Mouse (Mus musculus) ES-Bruce4 (cell line): Measurements from ENCODE around the gene Tedc1. TPM values are rescaled to one million over a fixed set of nuclear protein-coding genes. Genes with fewer than 3 reads are reported as not detected.

Source experiments
- H3K27ac ChIP-seq: 2 replicates; pipeline ENCODE4 v1.5.1; 2012; ENCODE audit warnings: low read length, inconsistent platforms; ENCODE audit not compliant: insufficient read depth
- H3K27me3 ChIP-seq: 2 replicates; pipeline ENCODE4 v1.6.1; 2012; ENCODE audit warnings: mild to moderate bottlenecking, low read length, inconsistent platforms; ENCODE audit not compliant: control insufficient read depth, poor library complexity, insufficient read depth, severe bottlenecking
- H3K36me3 ChIP-seq: 2 replicates; pipeline ENCODE4 v1.6.1; 2012; ENCODE audit warnings: inconsistent platforms, mild to moderate bottlenecking, low read length, moderate library complexity; ENCODE audit not compliant: control insufficient read depth, poor library complexity, insufficient read depth, severe bottlenecking
- H3K4me1 ChIP-seq: one replicate; pipeline ENCODE4 v1.8.1; 2011; ENCODE audit warnings: low read length; ENCODE audit not compliant: control insufficient read depth, insufficient read depth
- H3K4me3 ChIP-seq: 2 replicates; pipeline ENCODE4 v1.5.1; 2011; ENCODE audit warnings: low read depth, mild to moderate bottlenecking, low read length
- H3K9ac ChIP-seq: 2 replicates; pipeline ENCODE4 v1.6.1; 2012; ENCODE audit warnings: low read depth, mild to moderate bottlenecking, inconsistent platforms; ENCODE audit not compliant: poor library complexity, severe bottlenecking
- H3K9me3 ChIP-seq: replicated peaks from 2 replicates; pipeline ENCODE4 v1.6.1; 2012; ENCODE audit warnings: mild to moderate bottlenecking, low read length, inconsistent platforms; ENCODE audit not compliant: control insufficient read depth, poor library complexity, insufficient read depth, severe bottlenecking
- CTCF ChIP-seq: IDR thresholded peaks from one replicate; pipeline ENCODE4 v1.8.1; 2011; ENCODE audit warnings: low read depth, low read length
- EP300 ChIP-seq: IDR thresholded peaks from 2 replicates; pipeline ENCODE4 v1.6.1; 2011; ENCODE audit warnings: low read depth, low read length; ENCODE audit not compliant: insufficient read depth
- POLR2A ChIP-seq: IDR thresholded peaks from one replicate; pipeline ENCODE4 v1.8.1; 2011; ENCODE audit warnings: low read length; ENCODE audit not compliant: insufficient read depth
- polyA plus RNA-seq: library from polyadenylated mRNA; stranded (reverse); fragments of >200 nt; gene quantifications from 2 replicates; pipeline ENCODE4 v1.2.4, GENCODE M21; 2011; ENCODE audit warnings: low read depth; ENCODE audit not compliant: missing spikeins, insufficient read depth, insufficient read length

Gene Tedc1
- polyA plus RNA-seq, 1 experiment = 24.5 TPM

DNA sequence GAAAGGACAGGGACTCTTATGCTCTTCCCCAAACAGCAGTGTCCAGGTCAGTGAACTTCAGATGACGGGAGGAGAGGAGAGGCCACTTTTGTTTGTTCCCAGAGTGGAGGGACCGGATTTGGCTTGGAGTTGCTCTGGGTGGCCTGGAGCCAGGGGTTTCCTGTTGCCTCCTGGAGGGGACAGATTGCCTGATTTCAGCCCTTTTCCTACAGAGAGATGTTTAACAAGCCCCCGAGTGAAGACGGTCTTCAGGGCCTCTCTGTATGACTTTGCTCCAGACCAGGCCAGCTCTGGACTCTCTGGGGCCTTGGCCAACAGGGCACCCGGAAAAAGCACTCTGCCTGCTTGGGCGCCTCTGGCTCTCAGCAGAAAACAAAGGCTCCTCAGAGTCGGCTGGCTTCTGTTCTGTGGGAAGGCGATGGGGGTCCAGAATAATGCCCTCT lies 14.7 kb upstream of the Tedc1 start:
- Histone ChIP-seq H3K36me3 (0 out of 2 replicates have a peak, but pooled peaks cover 6% of the 10 kb centered on the region), H3K9me3 (no peaks in the 10 kb centered on the region), H3K27me3 (no peaks in the 10 kb centered on the region), H3K27ac (no peak overlapping the region), H3K9ac (peak overlapping the region; percentile 76), H3K4me1 (peaks cover 8% of the 10 kb centered on the region), H3K4me3 (peak overlapping the region; percentile 84)
- no peak for TF ChIP-seq EP300
- no peak for TF ChIP-seq CTCF
- TF ChIP-seq POLR2A = no peak

DNA sequence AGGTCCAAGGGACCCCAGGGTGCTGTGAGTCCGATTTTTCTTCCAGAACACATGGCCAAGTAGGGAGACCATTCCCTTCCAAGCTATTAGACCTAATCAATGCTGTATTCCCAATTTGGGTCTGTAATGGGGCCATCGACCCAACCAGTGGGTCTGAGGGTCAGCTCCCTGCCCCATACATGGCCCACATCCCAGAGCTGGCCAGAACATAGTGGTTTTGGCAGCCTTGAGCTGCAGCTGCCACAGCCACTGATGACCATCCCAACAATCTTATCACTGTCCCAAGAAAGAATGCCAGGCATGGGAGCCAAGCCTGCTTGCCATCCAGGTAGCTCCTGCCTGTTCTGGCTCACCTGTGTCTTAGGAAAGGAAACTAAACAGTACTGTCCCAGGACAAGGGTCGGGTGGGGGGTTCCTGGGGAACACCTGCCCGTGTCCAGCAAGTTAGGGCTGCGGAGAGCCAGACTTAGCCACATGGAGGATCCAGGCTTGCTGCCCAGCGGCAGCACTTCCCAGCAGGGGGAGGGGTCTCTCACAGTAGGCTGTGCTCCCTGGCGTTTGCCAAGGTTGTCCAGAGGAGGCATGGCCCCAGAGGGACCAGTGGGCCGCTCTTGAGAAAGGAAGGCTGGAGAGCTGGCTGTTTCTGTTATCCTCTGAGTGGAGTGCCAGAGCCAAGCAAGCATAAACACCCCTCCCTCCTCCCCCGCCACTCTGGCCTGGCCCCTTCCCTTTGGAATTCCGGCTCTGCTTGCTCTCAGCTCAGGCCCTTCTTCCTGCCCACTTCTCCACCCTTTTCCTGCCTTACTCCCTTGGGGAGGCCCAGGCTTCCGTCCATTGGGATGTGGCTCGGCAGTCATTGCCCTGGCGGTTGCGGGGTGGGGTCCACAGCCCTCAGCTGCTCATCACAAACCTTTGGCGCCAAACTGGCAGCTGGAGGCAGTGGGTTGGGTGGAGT lies 13.9 kb upstream of the Tedc1 start:
- Histone ChIP-seq H3K27ac (no peak overlapping the region), H3K9me3 (no peaks in the 10 kb centered on the region), H3K4me1 (peaks cover 8% of the 10 kb centered on the region), H3K36me3 (no peaks in the 10 kb centered on the region), H3K27me3 (no peaks in the 10 kb centered on the region), H3K4me3 (no peak overlapping the region), H3K9ac (no peak overlapping the region)
- no peak for TF ChIP-seq CTCF
- no peak for TF ChIP-seq EP300
- no peak for TF ChIP-seq POLR2A

DNA sequence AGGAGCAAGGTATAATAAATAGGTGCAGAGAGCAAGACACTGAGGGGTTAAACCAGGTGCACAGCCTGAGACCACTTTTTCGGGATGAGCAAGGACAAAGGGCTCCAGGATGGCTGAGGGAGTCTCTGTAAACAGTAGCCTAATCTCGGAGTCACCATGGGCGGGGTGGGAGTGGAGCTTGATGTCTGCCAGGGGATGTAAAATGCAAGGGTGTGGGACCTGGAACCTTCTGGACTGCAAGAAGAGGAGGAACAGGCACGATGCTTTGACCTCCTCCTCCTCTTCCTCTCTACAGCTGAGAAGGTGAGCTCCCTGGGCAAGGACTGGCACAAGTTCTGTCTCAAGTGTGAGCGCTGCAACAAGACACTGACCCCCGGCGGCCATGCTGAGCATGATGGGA lies 13.1 kb upstream of the Tedc1 start:
- no peak overlapping the region for H3K27ac ChIP-seq
- no peaks in the 10 kb centered on the region for H3K27me3 ChIP-seq
- H3K4me3 ChIP-seq = no peak overlapping the region
- no peaks in the 10 kb centered on the region for H3K9me3 ChIP-seq
- no peak overlapping the region for H3K9ac ChIP-seq
- peaks cover 10% of the 10 kb centered on the region for H3K4me1 ChIP-seq
- TF ChIP-seq POLR2A (no peak), CTCF (peak; percentile 22)
- no peaks in the 10 kb centered on the region for H3K36me3 ChIP-seq

DNA sequence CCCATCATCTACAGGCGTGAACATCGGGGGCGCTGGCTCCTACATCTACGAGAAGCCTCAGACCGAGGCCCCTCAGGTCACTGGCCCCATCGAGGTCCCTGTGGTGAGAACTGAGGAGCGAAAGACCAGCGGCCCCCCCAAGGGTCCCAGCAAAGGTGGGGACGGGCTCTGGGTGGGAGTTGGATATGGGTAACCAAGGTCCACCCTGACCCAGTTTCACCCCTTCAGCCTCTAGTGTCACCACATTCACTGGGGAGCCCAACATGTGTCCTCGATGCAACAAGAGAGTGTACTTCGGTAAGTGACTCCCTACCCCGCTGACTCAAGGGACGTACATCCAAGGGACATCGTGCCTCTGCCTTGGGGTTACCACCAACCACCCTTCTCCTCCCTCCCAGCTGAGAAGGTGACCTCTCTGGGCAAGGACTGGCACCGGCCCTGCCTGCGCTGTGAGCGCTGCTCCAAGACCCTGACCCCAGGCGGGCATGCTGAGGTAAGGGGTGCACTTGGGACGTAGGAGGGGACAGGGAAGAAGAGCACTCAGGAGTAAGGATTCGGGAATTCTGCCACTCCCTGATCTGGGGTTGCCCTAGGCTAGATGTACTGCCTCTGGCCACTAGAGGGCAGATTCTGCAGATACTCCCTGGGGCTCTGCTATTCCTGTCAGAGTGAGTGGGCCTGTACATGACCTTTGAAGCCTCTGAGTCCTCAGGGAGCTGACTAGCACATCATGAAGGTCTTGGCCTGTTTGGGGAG lies 12.0 kb upstream of the Tedc1 start:
- peaks cover 14% of the 10 kb centered on the region for H3K4me1 ChIP-seq
- no peaks in the 10 kb centered on the region for H3K27me3 ChIP-seq
- no peak for TF ChIP-seq EP300
- peak; percentile 74 for TF ChIP-seq CTCF
- H3K9me3 ChIP-seq = no peaks in the 10 kb centered on the region
- H3K9ac ChIP-seq = no peak overlapping the region
- H3K36me3 ChIP-seq = no peaks in the 10 kb centered on the region
- H3K27ac ChIP-seq = no peak overlapping the region
- H3K4me3 ChIP-seq = no peak overlapping the region

DNA sequence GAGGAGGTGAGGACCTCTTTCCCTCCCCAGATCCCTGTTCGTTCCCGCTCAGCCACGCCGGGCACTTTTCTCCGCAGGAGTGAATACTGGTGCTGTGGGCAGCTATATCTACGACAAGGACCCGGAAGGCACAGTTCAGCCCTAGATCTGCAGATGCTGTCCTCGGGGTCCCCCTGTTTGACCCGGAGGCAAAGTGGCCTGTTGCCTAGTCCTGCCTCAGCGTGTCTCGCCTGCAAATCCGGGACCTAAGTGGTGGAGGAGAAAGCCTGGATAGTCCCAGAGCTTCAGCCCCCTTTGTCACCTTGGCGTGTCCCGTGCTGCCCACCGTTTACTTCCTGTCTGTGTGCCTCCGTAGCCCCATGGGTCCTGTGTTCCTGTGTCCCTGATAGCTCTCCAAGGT lies 11.3 kb upstream of the Tedc1 start:
- H3K4me3 ChIP-seq = no peak overlapping the region
- no peaks in the 10 kb centered on the region for H3K9me3 ChIP-seq
- H3K9ac ChIP-seq = no peak overlapping the region
- H3K4me1 ChIP-seq = peaks cover 14% of the 10 kb centered on the region
- no peaks in the 10 kb centered on the region for H3K27me3 ChIP-seq
- H3K27ac ChIP-seq = no peak overlapping the region
- H3K36me3 ChIP-seq = no peaks in the 10 kb centered on the region
- TF ChIP-seq CTCF (no peak), EP300 (no peak), POLR2A (no peak)

DNA sequence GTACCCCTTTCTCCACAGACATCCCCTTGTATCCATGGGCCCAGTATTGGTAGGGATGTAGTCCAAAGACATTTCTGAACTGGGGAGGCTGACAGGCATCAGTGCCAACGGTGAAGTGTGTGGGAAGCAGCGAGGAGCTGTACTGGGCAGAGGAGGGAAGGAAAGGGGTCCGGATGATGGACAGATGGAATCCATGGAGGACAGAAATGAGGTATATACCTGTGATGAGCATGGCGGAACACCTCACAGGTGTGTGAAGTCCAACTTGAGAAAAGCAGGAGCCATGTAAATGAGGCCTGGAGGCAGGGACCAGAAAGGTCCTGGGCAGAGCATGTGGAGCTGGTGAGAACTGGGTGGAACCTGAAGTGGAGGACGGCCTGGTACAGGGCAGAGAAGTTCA lies 10.6 kb upstream of the Tedc1 start:
- Histone ChIP-seq H3K4me1 (peaks cover 14% of the 10 kb centered on the region), H3K9me3 (no peaks in the 10 kb centered on the region), H3K4me3 (no peak overlapping the region), H3K36me3 (no peaks in the 10 kb centered on the region), H3K27ac (no peak overlapping the region), H3K27me3 (no peaks in the 10 kb centered on the region), H3K9ac (no peak overlapping the region)
- TF ChIP-seq EP300 (no peak), POLR2A (no peak), CTCF (no peak)
